Mouse (Mus musculus) brain, adult 2 months (tissue): ENCODE results near the gene Lrrc4b.

ENCODE experiments used
- DNase-seq: peaks from one replicate; pipeline ENCODE4 v3.0.0; 2011; ENCODE audit warnings: low read depth, low spot score

Gene Lrrc4b

GRCm38 (mm10) chr7:44463556-44464225 lies 34.9 kb downstream of the Lrrc4b start:
- DNase-seq, result peak; percentile 26

- peak; percentile 99 for DNase-seq
These were observed 35.7 kb downstream of the Lrrc4b start for GRCm38 (mm10) chr7:44464511-44464910.

- DNase-seq, result peak; percentile 20
These were observed 36.3 kb downstream of the Lrrc4b start, which contains the start of gene Aspdh for GRCm38 (mm10) chr7:44465111-44465510. TSS of gene Aspdh (plus strand) at chr7:44465391.

GRCm38 (mm10) chr7:44466006-44466887 lies 37.4 kb downstream of the Lrrc4b start:
- DNase-seq, result peak; percentile 14

- DNase-seq, result no peak
These were observed 38.1 kb downstream of the Lrrc4b start for GRCm38 (mm10) chr7:44466888-44467311.

- DNase-seq, result peak; percentile 100
These were observed 39.1 kb downstream of the Lrrc4b start, which contains the start of gene Josd2 for GRCm38 (mm10) chr7:44467811-44468411. TSS of gene Josd2 (plus strand) at chr7:44467980.

GRCm38 (mm10) chr7:44468644-44469285 lies 39.9 kb downstream of the Lrrc4b start:
- no peak for DNase-seq

GRCm38 (mm10) chr7:44469677-44470675 lies 41.2 kb downstream of the Lrrc4b start:
- DNase-seq, result no peak

GRCm38 (mm10) chr7:44470696-44471612 lies 42.1 kb downstream of the Lrrc4b start:
- DNase-seq, result no peak

GRCm38 (mm10) chr7:44471880-44472557 lies 43.2 kb downstream of the Lrrc4b start:
- DNase-seq, result peak; percentile 82

- DNase-seq, result no peak
These were observed 43.7 kb downstream of the Lrrc4b start for GRCm38 (mm10) chr7:44472558-44472885.

- DNase-seq, result peak; percentile 63
These were observed 44.3 kb downstream of the Lrrc4b start for GRCm38 (mm10) chr7:44472961-44473646.

- DNase-seq, result peak; percentile 96
These were observed 45.6 kb downstream of the Lrrc4b start for GRCm38 (mm10) chr7:44474419-44474818.

GRCm38 (mm10) chr7:44475046-44475614 lies 46.3 kb downstream of the Lrrc4b start:
- peak; percentile 79 for DNase-seq

GRCm38 (mm10) chr7:44482836-44483435 lies 54.1 kb downstream of the Lrrc4b start:
- DNase-seq, result no peak

- no peak for DNase-seq
These were observed 55.3 kb downstream of the Lrrc4b start for GRCm38 (mm10) chr7:44484109-44484508.

GRCm38 (mm10) chr7:44484841-44485571 lies 56.2 kb downstream of the Lrrc4b start:
- DNase-seq, result peak; percentile 93
